Mouse (Mus musculus): ENCODE measurements at regions not wholly inside any gene's neighbourhood (a gene's known extent, or its start where the extent isn't known, plus 50 kb on each side); places are given as distances from the start of the nearest gene placed in this dataset.
A peak's percentile ranks its signal among the peaks of the same experiment; 100 is the strongest.

- Histone ChIP-seq H3K4me3 (ENCODE audit: low read length) (no peak overlapping the region), H3K27ac (ENCODE audit: low read length) (no peak overlapping the region), H3K9me3 (ENCODE audit: control insufficient read depth, low read length) (peaks cover 7% of the 10 kb centered on the region; the same call in 1 of the 2 replicates), H3K27me3 (replicated peaks; ENCODE audit: control insufficient read depth, insufficient read depth, low read length) (no peaks in the 10 kb centered on the region), H3K4me1 (ENCODE audit: control insufficient read depth, insufficient read depth, low read length) (no peaks in the 10 kb centered on the region), H3K4me2 (ENCODE audit: low read depth, low read length) (no peak overlapping the region), H3K36me3 (ENCODE audit: control insufficient read depth, insufficient read depth, low read length) (no peaks in the 10 kb centered on the region), H3K9ac (ENCODE audit: low read depth, low read length) (no peak overlapping the region)
- WGBS = 91% methylated on average over 12 of the region's 12 CpGs
- no peak for ATAC-seq
Measured at GRCm38 (mm10) chr12:110332616-110333154, 53.8 kb downstream of the Dio3 start.

DNA sequence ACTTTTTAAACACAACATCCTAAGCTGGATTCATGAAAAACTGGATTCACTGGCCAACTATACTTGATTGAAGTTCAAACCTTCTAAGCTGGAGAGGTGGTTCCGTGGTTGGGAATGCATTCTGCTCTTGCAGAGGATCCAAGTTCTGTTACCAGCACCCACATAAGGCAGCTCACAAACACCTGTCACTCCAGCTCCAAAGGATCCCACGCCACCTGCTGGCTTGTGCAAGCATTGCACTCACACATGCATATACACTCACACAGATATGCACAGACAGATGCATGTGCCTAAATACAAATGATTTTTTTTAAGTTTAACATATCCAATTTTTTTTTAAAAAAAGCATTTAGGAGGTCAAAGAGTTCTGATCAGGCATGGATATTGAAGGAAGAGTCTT, 55.7 kb downstream of the Dio3 start:
- Histone ChIP-seq H3K9ac (ENCODE audit: low read depth, low read length) (no peak overlapping the region), H3K27me3 (replicated peaks; ENCODE audit: control insufficient read depth, insufficient read depth, low read length) (no peaks in the 10 kb centered on the region)
- ATAC-seq = no peak

GRCm38 (mm10) chr12:110344280-110344827, 65.5 kb downstream of the Dio3 start:
- no peak overlapping the region for H3K27ac ChIP-seq (ENCODE audit: low read length)
- WGBS = 61% methylated on average over 4 of the region's 4 CpGs
- no peaks in the 10 kb centered on the region for H3K9me3 ChIP-seq (ENCODE audit: control insufficient read depth, low read length)
- no peak overlapping the region for H3K4me3 ChIP-seq (ENCODE audit: low read length)
- H3K9ac ChIP-seq (ENCODE audit: low read depth, low read length) = no peak overlapping the region
- no peaks in the 10 kb centered on the region for H3K27me3 ChIP-seq (replicated peaks; ENCODE audit: control insufficient read depth, insufficient read depth, low read length)
- peak; percentile 85 for ATAC-seq
- H3K4me2 ChIP-seq (ENCODE audit: low read depth, low read length) = no peak overlapping the region
- H3K36me3 ChIP-seq (ENCODE audit: control insufficient read depth, insufficient read depth, low read length) = no peaks in the 10 kb centered on the region
- H3K4me1 ChIP-seq (ENCODE audit: control insufficient read depth, insufficient read depth, low read length) = no peaks in the 10 kb centered on the region

More for the DNA sequence above, 55.7 kb downstream of the Dio3 start:
- H3K36me3 ChIP-seq (ENCODE audit: control insufficient read depth, insufficient read depth, low read length) = no peaks in the 10 kb centered on the region
- 77% methylated on average over 2 of the region's 2 CpGs for WGBS
- H3K4me2 ChIP-seq (ENCODE audit: low read depth, low read length) = no peak overlapping the region
- H3K4me1 ChIP-seq (ENCODE audit: control insufficient read depth, insufficient read depth, low read length) = no peaks in the 10 kb centered on the region
- no peak overlapping the region for H3K4me3 ChIP-seq (ENCODE audit: low read length)
- H3K27ac ChIP-seq (ENCODE audit: low read length) = no peak overlapping the region
- peaks cover 7% of the 10 kb centered on the region; the same call in 1 of the 2 replicates for H3K9me3 ChIP-seq (ENCODE audit: control insufficient read depth, low read length)

- no peak overlapping the region for H3K4me3 ChIP-seq (ENCODE audit: low read length)
- H3K4me2 ChIP-seq (ENCODE audit: low read depth, low read length) = no peak overlapping the region
- no peaks in the 10 kb centered on the region for H3K9me3 ChIP-seq (ENCODE audit: control insufficient read depth, low read length)
- no peak overlapping the region for H3K27ac ChIP-seq (ENCODE audit: low read length)
- ATAC-seq = no peak
- no peak overlapping the region for H3K9ac ChIP-seq (ENCODE audit: low read depth, low read length)
- WGBS = 73% methylated on average over 1 of the region's 1 CpGs
- no peaks in the 10 kb centered on the region for H3K4me1 ChIP-seq (ENCODE audit: control insufficient read depth, insufficient read depth, low read length)
- no peaks in the 10 kb centered on the region for H3K36me3 ChIP-seq (ENCODE audit: control insufficient read depth, insufficient read depth, low read length)
- no peaks in the 10 kb centered on the region for H3K27me3 ChIP-seq (replicated peaks; ENCODE audit: control insufficient read depth, insufficient read depth, low read length)
Measured at GRCm38 (mm10) chr12:110349621-110350020, 70.8 kb downstream of the Dio3 start.

GRCm38 (mm10) chr12:110355851-110356250, 77.0 kb downstream of the Dio3 start:
- H3K4me1 ChIP-seq (ENCODE audit: control insufficient read depth, insufficient read depth, low read length) = no peaks in the 10 kb centered on the region
- no peak overlapping the region for H3K4me3 ChIP-seq (ENCODE audit: low read length)
- 72% methylated on average over 6 of the region's 6 CpGs for WGBS
- H3K9me3 ChIP-seq (ENCODE audit: control insufficient read depth, low read length) = no peaks in the 10 kb centered on the region
- no peaks in the 10 kb centered on the region for H3K27me3 ChIP-seq (replicated peaks; ENCODE audit: control insufficient read depth, insufficient read depth, low read length)
- H3K36me3 ChIP-seq (ENCODE audit: control insufficient read depth, insufficient read depth, low read length) = no peaks in the 10 kb centered on the region
- no peak for ATAC-seq
- H3K9ac ChIP-seq (ENCODE audit: low read depth, low read length) = no peak overlapping the region
- no peak overlapping the region for H3K27ac ChIP-seq (ENCODE audit: low read length)
- H3K4me2 ChIP-seq (ENCODE audit: low read depth, low read length) = no peak overlapping the region

DNA sequence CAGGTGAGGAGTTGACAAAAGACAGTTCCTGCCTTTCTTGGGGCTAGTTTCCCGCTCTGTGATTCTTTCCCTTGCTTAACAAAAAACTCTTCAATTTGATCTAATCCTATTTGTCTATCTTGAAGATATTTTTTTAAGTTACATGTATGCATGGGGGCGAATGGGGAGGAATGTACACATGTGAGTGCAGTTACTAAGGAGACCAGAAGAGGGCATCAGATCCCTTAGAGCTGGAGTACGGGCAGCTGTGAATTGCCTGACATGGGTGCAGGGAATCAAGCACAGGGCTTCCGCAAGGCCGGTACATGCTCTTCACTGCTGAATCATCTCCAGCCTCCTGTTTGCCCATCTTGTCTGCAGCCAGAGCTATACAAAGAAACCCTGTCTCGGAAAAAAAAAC, 79.8 kb upstream of the Ppp2r5c start:
- Histone ChIP-seq H3K27me3 (replicated peaks; ENCODE audit: control insufficient read depth, insufficient read depth, low read length) (no peaks in the 10 kb centered on the region), H3K4me1 (ENCODE audit: control insufficient read depth, insufficient read depth, low read length) (no peaks in the 10 kb centered on the region), H3K36me3 (ENCODE audit: control insufficient read depth, insufficient read depth, low read length) (no peaks in the 10 kb centered on the region), H3K9ac (ENCODE audit: low read depth, low read length) (no peak overlapping the region), H3K9me3 (ENCODE audit: control insufficient read depth, low read length) (no peaks in the 10 kb centered on the region), H3K4me3 (ENCODE audit: low read length) (no peak overlapping the region), H3K4me2 (ENCODE audit: low read depth, low read length) (no peak overlapping the region), H3K27ac (ENCODE audit: low read length) (no peak overlapping the region)
- WGBS = 89% methylated on average over 6 of the region's 6 CpGs
- no peak for ATAC-seq

GRCm38 (mm10) chr12:110367822-110368221, 79.1 kb upstream of the Ppp2r5c start:
- WGBS = 92% methylated on average over 4 of the region's 4 CpGs

DNA sequence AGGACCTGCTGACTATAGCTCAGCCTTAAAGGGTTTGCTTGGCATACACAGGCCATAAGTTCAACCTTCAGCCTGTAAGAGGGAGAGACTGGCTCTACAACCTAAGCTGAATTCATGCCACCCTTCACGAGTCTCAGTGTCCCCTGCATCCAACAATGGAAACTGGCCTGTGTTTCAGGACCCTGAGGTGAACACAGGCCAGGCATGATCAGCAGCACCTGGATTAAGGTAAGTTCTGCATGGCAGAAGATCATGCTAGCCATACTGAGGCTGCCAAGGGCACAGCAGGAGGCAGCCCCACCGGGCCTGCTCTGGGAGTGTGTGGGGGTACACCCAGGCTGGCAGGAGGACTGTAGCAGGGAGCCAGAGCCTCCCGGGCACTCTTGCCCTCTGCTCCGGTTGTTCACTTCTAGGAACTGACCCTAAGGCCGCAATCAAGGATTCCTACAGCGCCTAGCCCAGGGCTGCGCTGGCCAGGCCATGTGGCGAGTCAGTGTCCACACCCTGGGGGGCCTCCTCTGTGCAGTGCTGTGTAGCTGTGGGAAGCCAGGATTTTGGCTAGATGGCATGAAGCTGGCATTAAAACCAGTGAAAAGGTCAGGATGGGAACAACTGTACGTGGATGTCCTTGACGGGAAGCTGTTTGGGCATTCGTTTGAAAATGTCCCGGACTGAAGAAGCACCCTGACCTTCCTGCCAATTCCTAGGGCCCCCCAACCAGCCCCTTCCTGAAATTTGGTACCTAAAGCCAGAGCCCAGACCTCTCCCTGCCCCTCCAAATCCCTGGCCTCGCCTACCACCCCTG, 74.8 kb upstream of the Ppp2r5c start:
- Histone ChIP-seq H3K9me3 (ENCODE audit: control insufficient read depth, low read length) (no peaks in the 10 kb centered on the region), H3K27me3 (replicated peaks; ENCODE audit: control insufficient read depth, insufficient read depth, low read length) (peaks cover 17% of the 10 kb centered on the region), H3K4me2 (ENCODE audit: low read depth, low read length) (no peak overlapping the region), H3K36me3 (ENCODE audit: control insufficient read depth, insufficient read depth, low read length) (no peaks in the 10 kb centered on the region), H3K27ac (ENCODE audit: low read length) (no peak overlapping the region), H3K4me3 (ENCODE audit: low read length) (no peak overlapping the region), H3K4me1 (ENCODE audit: control insufficient read depth, insufficient read depth, low read length) (no peaks in the 10 kb centered on the region), H3K9ac (ENCODE audit: low read depth, low read length) (no peak overlapping the region)
- 79% methylated on average over 13 of the region's 13 CpGs for WGBS
- ATAC-seq = no peak

More at GRCm38 (mm10) chr12:110367822-110368221, 79.1 kb upstream of the Ppp2r5c start:
- H3K4me1 ChIP-seq (ENCODE audit: control insufficient read depth, insufficient read depth, low read length) = no peaks in the 10 kb centered on the region
- no peak overlapping the region for H3K4me2 ChIP-seq (ENCODE audit: low read depth, low read length)
- H3K9ac ChIP-seq (ENCODE audit: low read depth, low read length) = no peak overlapping the region
- no peaks in the 10 kb centered on the region for H3K36me3 ChIP-seq (ENCODE audit: control insufficient read depth, insufficient read depth, low read length)
- ATAC-seq = no peak
- no peak overlapping the region for H3K27ac ChIP-seq (ENCODE audit: low read length)
- no peaks in the 10 kb centered on the region for H3K9me3 ChIP-seq (ENCODE audit: control insufficient read depth, low read length)
- H3K27me3 ChIP-seq (replicated peaks; ENCODE audit: control insufficient read depth, insufficient read depth, low read length) = no peaks in the 10 kb centered on the region
- no peak overlapping the region for H3K4me3 ChIP-seq (ENCODE audit: low read length)

DNA sequence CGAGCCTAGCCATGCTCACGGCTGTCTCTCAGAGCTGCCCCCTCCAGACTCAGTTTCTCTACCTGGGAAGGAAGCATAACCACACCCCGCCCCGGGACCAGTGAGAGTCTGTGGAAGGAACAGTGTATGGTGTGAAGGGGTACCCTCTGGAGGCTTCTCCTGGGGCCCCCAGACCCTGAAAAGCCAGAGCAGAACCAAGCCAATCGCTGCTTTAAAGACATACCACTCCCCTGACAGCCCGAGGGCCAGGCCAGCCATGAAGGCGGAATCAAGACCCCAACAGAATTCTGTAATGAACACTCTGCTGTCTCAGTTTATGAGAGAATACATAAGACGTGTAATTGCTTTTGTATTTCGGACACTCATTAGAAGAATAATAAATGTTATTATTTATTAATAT, 73.9 kb upstream of the Ppp2r5c start:
- H3K27ac ChIP-seq (ENCODE audit: low read length) = no peak overlapping the region
- peaks cover 17% of the 10 kb centered on the region for H3K27me3 ChIP-seq (replicated peaks; ENCODE audit: control insufficient read depth, insufficient read depth, low read length)
- H3K4me2 ChIP-seq (ENCODE audit: low read depth, low read length) = no peak overlapping the region
- H3K9me3 ChIP-seq (ENCODE audit: control insufficient read depth, low read length) = no peaks in the 10 kb centered on the region
- 48% methylated on average over 9 of the region's 9 CpGs for WGBS
- H3K4me1 ChIP-seq (ENCODE audit: control insufficient read depth, insufficient read depth, low read length) = no peaks in the 10 kb centered on the region
- no peak overlapping the region for H3K4me3 ChIP-seq (ENCODE audit: low read length)
- no peak overlapping the region for H3K9ac ChIP-seq (ENCODE audit: low read depth, low read length)
- H3K36me3 ChIP-seq (ENCODE audit: control insufficient read depth, insufficient read depth, low read length) = no peaks in the 10 kb centered on the region
- peak; percentile 32; the same call in 1 of the 2 replicates for ATAC-seq
